Mouse (Mus musculus): Measurements from ENCODE around the gene Fbxl17.

Fbxl17 gene

GRCm38 (mm10) chr17:63282004-63282403 lies 217.8 kb downstream of the Fbxl17 start:
- DNase-seq (ENCODE audit: low read depth, low spot score), result no peak

GRCm38 (mm10) chr17:63280990-63281389 lies 218.8 kb downstream of the Fbxl17 start:
- no peak for DNase-seq (ENCODE audit: low read depth, low spot score)

DNA sequence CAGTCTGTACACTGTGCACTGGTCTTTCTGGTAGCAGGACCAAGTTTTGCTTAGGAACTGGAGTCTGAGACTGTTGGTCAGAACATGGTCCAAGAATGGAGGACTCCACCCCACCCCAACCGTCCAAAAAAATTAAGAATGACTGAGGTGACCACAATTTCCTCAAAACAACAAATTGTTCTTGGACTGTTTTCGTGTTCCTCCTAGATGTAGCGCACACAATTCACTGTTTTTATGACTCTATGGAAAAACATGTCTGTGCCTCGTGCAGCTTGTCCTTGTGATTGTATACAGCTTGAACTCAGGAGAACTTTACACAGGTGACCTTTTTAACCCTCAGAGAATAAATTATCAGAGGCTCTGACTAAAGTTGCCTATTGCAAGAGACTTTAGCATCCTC lies 220.7 kb downstream of the Fbxl17 start:
- DNase-seq (ENCODE audit: low read depth, low spot score), result no peak

DNA sequence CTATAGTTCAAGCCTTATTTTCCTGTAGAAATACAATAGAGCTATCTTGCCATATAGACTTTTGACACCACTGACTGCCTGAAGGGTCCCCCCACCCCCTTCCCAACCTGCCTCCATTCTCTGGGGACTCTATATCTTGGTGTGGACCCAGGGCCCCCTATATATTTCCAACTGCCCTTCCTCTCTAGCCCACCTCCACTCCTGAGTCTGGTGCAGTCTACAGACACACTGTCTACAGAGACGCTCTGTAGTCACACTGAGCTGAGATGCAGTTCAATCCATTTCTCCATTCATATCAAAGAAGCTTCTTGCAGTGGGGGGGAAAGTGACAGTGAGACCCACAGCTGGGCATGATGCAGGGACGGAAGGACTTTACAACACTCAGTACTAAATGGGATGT lies 226.5 kb downstream of the Fbxl17 start:
- DNase-seq (ENCODE audit: low read depth, low spot score), result no peak

DNA sequence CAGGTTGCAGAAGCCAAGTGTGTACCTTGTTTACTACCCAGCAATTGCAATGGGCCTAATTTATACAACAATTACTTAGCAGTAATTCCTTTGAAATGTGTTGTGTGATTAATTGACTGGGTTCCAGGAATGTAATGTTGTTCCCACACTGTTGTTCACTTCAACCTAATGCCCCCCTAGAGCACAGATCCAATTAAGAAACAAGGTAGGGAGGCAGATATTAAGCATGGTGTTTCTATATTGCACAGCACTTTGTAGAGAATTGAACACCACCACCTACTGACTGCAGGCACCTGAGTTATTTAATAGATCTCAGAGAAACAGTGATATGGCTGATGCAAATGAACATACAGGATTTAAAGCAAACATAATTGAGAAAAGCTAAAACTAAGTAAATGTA lies 226.9 kb downstream of the Fbxl17 start:
- DNase-seq (ENCODE audit: low read depth, low spot score), result no peak

GRCm38 (mm10) chr17:63271000-63271399 lies 228.8 kb downstream of the Fbxl17 start:
- DNase-seq (ENCODE audit: low read depth, low spot score), result no peak

- DNase-seq (ENCODE audit: low read depth, low spot score), result no peak
These were observed 229.3 kb downstream of the Fbxl17 start for GRCm38 (mm10) chr17:63270513-63270912.

GRCm38 (mm10) chr17:63262674-63263073 lies 237.1 kb downstream of the Fbxl17 start:
- no peak for DNase-seq (ENCODE audit: low read depth, low spot score)

DNA sequence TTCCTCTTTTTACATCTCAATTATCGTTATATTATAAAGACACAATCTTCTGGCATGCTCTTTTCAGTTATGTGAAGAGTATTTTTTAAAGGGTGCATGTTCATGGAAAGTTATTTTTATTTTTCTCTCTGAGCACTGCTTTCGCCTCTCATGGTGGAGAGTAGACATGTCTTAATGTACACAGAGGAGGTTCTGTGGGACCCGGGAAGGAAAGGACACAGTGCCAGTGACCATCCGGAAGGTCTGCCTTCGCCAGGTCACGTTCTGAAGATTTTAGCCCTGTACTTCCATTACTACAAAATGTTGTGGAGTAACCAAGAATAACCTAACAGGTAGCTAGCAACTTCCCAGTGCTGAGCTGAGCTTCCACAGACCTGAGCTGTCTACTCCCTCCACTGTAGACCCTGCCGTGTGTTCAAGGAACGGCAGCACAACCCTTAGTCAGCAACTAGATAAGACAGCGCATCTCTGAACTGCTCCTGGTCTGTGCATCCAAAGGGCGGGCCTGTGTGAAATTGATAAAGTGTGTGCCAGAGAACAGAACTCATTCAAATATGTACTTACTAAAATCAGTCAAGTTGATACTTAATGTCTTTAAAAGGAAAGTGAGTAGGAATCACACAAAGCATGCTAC lies 238.2 kb downstream of the Fbxl17 start:
- no peak for DNase-seq (ENCODE audit: low read depth, low spot score)

GRCm38 (mm10) chr17:63259091-63259490 lies 240.7 kb downstream of the Fbxl17 start:
- no peak for DNase-seq (ENCODE audit: low read depth, low spot score)

GRCm38 (mm10) chr17:63246144-63246619 lies 253.6 kb downstream of the Fbxl17 start:
- no peak for DNase-seq (ENCODE audit: low read depth, low spot score)

- DNase-seq (ENCODE audit: low read depth, low spot score), result no peak
These were observed 254.3 kb downstream of the Fbxl17 start for GRCm38 (mm10) chr17:63245472-63245871.

DNA sequence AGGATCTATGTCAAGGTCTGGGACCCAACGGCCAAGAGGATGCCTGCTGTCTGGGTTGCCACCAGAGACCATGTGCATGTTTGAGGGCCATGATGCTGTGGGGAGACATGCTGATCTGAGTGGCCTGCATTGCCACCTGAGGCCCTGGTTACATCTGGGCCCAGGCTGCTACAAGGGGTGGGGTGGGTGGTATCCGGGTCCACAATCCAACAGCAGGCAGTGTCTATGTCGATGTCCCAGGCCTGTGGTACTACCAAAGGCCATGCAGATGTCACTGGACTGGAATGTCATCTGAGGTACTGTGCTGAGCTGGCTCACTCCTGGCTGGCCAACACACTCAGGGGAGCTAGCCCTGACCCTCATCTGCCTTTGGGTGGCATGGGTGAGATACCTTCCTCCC lies 257.1 kb downstream of the Fbxl17 start:
- no peak for DNase-seq (ENCODE audit: low read depth, low spot score)

DNA sequence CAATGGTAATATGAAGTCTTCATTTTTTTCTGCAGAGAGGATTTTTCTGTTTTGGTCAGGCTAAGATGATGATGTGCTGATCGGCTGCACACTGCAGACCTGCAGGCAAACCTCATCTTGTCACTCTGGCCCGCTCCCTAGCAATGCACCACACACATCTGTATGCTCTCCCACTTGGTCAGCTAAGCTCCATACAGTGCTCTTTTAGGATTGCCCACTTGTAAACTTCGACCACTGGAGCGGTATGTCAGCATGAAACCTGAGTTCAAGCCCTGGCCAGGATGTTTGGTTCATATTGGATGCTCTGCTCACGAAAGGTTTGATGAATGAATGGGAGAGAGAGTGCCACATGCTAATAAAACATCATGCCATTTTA lies 259.1 kb downstream of the Fbxl17 start:
- no peak for DNase-seq (ENCODE audit: low read depth, low spot score)

GRCm38 (mm10) chr17:63240021-63240730 lies 259.6 kb downstream of the Fbxl17 start:
- no peak for DNase-seq (ENCODE audit: low read depth, low spot score)

DNA sequence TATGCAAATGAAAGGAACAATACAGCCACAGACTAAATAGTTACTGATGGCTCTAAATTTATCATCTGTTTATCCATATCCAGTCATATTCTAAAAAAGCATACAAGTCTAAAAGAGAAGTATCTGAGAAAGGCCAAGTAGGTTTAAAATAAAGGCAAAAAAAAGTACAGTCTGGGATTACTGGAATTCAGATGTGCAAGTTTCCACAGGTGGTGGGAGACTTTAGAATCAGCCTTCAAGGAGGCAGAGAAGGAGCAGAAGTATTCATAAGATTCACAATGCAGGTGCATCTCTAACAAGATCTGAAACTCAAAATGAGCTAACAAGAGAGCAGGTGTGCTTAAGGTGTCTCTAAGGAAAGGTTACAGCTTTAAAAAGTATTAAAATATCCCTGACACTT lies 263.0 kb downstream of the Fbxl17 start:
- no peak for DNase-seq (ENCODE audit: low read depth, low spot score)

- no peak for DNase-seq (ENCODE audit: low read depth, low spot score)
These were observed 263.6 kb downstream of the Fbxl17 start for GRCm38 (mm10) chr17:63236221-63236620.

DNA sequence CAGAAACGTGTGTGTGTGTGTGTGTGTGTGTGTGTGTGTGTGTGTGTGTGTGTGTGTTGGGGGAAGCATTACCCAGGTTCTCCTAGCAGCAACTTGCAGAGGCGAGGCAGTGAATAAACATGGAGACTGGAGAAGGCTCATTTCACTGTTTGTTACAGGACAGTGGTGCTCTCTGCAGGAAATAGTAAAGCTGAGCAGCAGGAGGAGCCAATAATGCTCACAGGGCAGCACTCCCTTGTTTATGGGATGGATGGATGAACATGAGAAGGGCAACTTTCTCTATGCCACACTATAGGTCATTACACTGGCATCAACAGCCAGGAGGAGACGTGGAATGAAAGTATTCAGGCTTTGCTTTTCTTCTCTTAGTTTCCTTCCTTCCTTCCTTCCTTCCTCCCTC lies 264.0 kb downstream of the Fbxl17 start:
- DNase-seq (ENCODE audit: low read depth, low spot score), result no peak

DNA sequence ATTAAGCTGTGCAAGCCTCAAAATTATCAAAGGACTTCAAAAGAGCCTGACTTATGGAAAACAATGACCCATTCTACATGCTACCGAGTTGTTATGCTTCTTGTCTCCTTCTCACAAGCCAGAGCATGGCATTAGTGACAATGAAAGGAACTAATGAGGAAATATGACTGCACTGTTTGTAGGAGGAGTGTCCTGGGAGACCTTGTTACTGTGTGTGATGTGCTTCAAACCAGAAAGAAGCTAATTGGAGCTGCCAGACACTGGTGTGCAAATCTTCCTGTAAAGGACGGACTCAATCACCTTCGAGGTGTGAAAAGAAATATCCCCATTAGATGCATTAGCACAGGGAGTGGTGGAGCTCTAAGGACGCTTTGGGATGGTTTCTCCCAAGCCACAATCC lies 270.7 kb downstream of the Fbxl17 start:
- DNase-seq (ENCODE audit: low read depth, low spot score), result no peak

GRCm38 (mm10) chr17:63226380-63226779 lies 273.4 kb downstream of the Fbxl17 start:
- no peak for DNase-seq (ENCODE audit: low read depth, low spot score)

- DNase-seq (ENCODE audit: low read depth, low spot score), result no peak
These were observed 273.9 kb downstream of the Fbxl17 start for GRCm38 (mm10) chr17:63225959-63226358.

GRCm38 (mm10) chr17:63223675-63224074 lies 276.1 kb downstream of the Fbxl17 start:
- no peak for DNase-seq (ENCODE audit: low read depth, low spot score)

DNA sequence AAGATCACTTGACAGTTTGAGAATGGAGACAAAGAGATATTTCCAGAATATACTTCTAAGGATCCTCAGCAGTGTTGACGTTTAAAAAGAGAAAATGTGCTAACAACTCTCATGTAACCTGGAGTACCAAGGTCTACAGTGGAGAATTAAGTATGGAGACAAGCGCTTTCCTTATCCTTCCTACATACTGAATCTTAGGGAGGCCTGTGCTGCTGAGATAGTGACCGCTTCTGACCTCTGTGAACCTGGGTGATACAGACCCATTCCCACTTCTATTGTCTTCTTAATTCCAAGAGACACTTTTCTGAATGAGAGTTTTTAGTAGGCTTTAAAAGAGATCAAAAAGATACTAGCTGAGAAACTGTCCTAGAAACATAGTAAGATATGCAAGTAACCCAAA lies 278.2 kb downstream of the Fbxl17 start:
- no peak for DNase-seq (ENCODE audit: low read depth, low spot score)
